Mouse (Mus musculus) myocyte (in vitro differentiated cells): ENCODE results near the gene Tubb5. TPM values are rescaled to one million over a fixed set of nuclear protein-coding genes. Genes with fewer than 3 reads are reported as not detected.
A peak's percentile ranks its signal among the peaks of the same experiment; 100 is the strongest.

Experiments
- H3K27me3 ChIP-seq: one replicate; pipeline ENCODE4 v1.6.1; 2011; ENCODE audit not compliant: control insufficient read depth, insufficient read depth, insufficient read length
- H3K36me3 ChIP-seq: one replicate; pipeline ENCODE4 v1.6.1; 2011; ENCODE audit not compliant: control insufficient read depth, insufficient read depth
- H3K4me2 ChIP-seq: one replicate; pipeline ENCODE4 v1.6.1; 2011; ENCODE audit warnings: low read depth, control low read depth
- H3K4me3 ChIP-seq: one replicate; pipeline ENCODE4 v1.5.1; 2011; ENCODE audit warnings: mild to moderate bottlenecking, control low read depth, moderate library complexity
- H3K79me2 ChIP-seq: one replicate; pipeline ENCODE4 v1.6.1; 2011; ENCODE audit not compliant: control insufficient read depth, insufficient read depth
- H3ac ChIP-seq: one replicate; pipeline ENCODE4 v1.6.1; 2011; ENCODE audit not compliant: control insufficient read depth, insufficient read length
- CEBPB ChIP-seq: IDR thresholded peaks from 2 replicates; pipeline ENCODE4 v1.6.1; 2011; ENCODE audit warnings: mild to moderate bottlenecking, moderate library complexity; ENCODE audit not compliant: poor library complexity, insufficient read depth, severe bottlenecking
- E2F4 ChIP-seq: IDR thresholded peaks from one replicate; pipeline ENCODE4 v1.6.1; 2011; ENCODE audit warnings: mild to moderate bottlenecking, control low read depth, moderate library complexity; ENCODE audit not compliant: insufficient read depth
- MAX ChIP-seq: IDR thresholded peaks from one replicate; pipeline ENCODE4 v1.6.1; 2011; ENCODE audit warnings: low read depth, mild to moderate bottlenecking, control low read depth
- MYOD1 ChIP-seq, 3 experiments: IDR thresholded peaks; one replicate each; pipeline ENCODE4 v1.6.1; 2011; ENCODE audit warnings: control low read depth in 2 of 3, low read depth in 2 of 3, mild to moderate bottlenecking in 2 of 3, moderate library complexity in 1 of 3; ENCODE audit not compliant: insufficient read length in 2 of 3, control insufficient read depth in 1 of 3
- MYOG ChIP-seq, 3 experiments: IDR thresholded peaks; one replicate each; pipeline ENCODE4 v1.6.1; 2011; ENCODE audit warnings: control low read depth in 2 of 3, low read depth in 2 of 3, mild to moderate bottlenecking in 2 of 3; ENCODE audit not compliant: insufficient read length in 2 of 3, control insufficient read depth in 1 of 3, insufficient read depth in 1 of 3
- POLR2A ChIP-seq: IDR thresholded peaks from one replicate; pipeline ENCODE4 v1.6.1; 2011; ENCODE audit warnings: low read depth, mild to moderate bottlenecking, control low read depth, moderate library complexity; ENCODE audit not compliant: insufficient read length
- POLR2AphosphoS2 ChIP-seq: IDR thresholded peaks from one replicate; pipeline ENCODE4 v1.6.1; 2011; ENCODE audit warnings: low read depth, control low read depth; ENCODE audit not compliant: insufficient read length
- REST ChIP-seq: IDR thresholded peaks from one replicate; pipeline ENCODE4 v1.6.1; 2011; ENCODE audit warnings: mild to moderate bottlenecking, control low read depth, moderate library complexity; ENCODE audit not compliant: insufficient read depth, insufficient read length
- SRF ChIP-seq: IDR thresholded peaks from one replicate; pipeline ENCODE4 v1.6.1; 2011; ENCODE audit warnings: low read depth; ENCODE audit not compliant: control insufficient read depth, insufficient read length
- TCF12 ChIP-seq: IDR thresholded peaks from one replicate; pipeline ENCODE4 v1.6.1; 2011; ENCODE audit warnings: mild to moderate bottlenecking, control low read depth; ENCODE audit not compliant: poor library complexity, insufficient read depth, severe bottlenecking
- TCF3 ChIP-seq: IDR thresholded peaks from one replicate; pipeline ENCODE4 v1.6.1; 2011; ENCODE audit warnings: low read depth, control low read depth; ENCODE audit not compliant: insufficient read length
- USF1 ChIP-seq: IDR thresholded peaks from one replicate; pipeline ENCODE4 v1.6.1; 2011; ENCODE audit warnings: low read depth, mild to moderate bottlenecking, control low read depth, moderate library complexity
- polyA plus RNA-seq: library from polyadenylated mRNA; unstranded; fragments of >200 nt; fragmentation: generic; extraction: Trizol; gene quantifications from one replicate; pipeline ENCODE4 v1.2.1, GENCODE M21; 2012; ENCODE audit warnings: missing spikeins

The Tubb5 gene
- polyA plus RNA-seq, 1 experiment, result 692 TPM

- TF ChIP-seq SRF (no peak), POLR2A (peak; percentile 41), TCF3 (no peak), E2F4 (peak; percentile 33), POLR2AphosphoS2 (peak; percentile 89), MAX (no peak), MYOG (IDR thresholded peaks at IDR 0.05; ENCODE audit: control insufficient read depth in 1 of 3, insufficient read depth in 1 of 3, insufficient read length in 2 of 3, low read depth in 2 of 3) (peak in 1 of 3 experiments; percentile 20), USF1 (peak; percentile 85), TCF12 (no peak), MYOD1 (IDR thresholded peaks at IDR 0.05; ENCODE audit: control insufficient read depth in 1 of 3, insufficient read length in 2 of 3, low read depth in 2 of 3) (peak in 1 of 3 experiments; percentile 40), CEBPB (no peak), REST (no peak)
- H3K27me3 ChIP-seq, result no peaks in the 10 kb centered on the region
- H3K4me2 ChIP-seq, result peak overlapping the region; percentile 92
- peak overlapping the region; percentile 32 for H3ac ChIP-seq
- peak overlapping the region; percentile 96 for H3K4me3 ChIP-seq
- H3K36me3 ChIP-seq, result peaks cover 30% of the 10 kb centered on the region
- peaks cover 50% of the 10 kb centered on the region for H3K79me2 ChIP-seq
These were observed 1.1 kb downstream of the Tubb5 start for GRCm38 (mm10) chr17:35836991-35837422.

- peaks cover 47% of the 10 kb centered on the region for H3K79me2 ChIP-seq
- TF ChIP-seq CEBPB (no peak), POLR2A (peak; percentile 27)
- H3ac ChIP-seq, result peak overlapping the region; percentile 32
- peaks cover 31% of the 10 kb centered on the region for H3K36me3 ChIP-seq
- H3K4me2 ChIP-seq, result peak overlapping the region; percentile 92
- peak overlapping the region; percentile 96 for H3K4me3 ChIP-seq
- H3K27me3 ChIP-seq, result no peaks in the 10 kb centered on the region
These were observed 1.7 kb downstream of the Tubb5 start for GRCm38 (mm10) chr17:35836178-35836965.

DNA sequence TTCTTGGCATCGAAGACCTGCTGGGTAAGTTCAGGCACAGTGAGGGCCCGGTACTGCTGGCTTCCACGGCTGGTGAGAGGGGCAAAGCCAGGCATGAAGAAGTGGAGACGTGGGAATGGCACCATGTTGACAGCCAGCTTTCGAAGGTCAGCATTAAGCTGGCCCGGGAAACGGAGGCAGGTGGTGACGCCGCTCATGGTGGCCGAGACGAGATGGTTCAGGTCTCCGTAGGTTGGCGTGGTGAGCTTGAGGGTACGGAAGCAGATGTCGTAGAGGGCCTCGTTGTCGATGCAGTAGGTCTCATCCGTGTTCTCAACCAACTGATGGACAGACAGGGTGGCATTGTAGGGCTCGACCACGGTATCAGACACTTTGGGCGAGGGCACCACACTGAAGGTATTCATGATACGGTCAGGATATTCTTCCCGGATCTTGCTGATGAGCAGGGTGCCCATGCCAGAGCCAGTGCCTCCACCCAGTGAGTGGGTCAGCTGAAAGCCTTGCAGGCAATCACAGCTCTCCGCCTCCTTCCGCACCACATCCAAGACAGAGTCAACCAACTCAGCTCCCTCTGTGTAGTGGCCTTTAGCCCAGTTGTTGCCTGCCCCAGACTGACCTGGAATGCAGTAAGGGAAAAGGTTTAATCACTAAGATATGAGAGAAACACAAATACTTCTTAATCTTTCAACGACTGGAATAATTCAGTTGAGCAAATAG is 2.5 kb downstream of the Tubb5 start:
- H3K4me2 ChIP-seq, result peak overlapping the region; percentile 92
- H3K79me2 ChIP-seq, result peaks cover 45% of the 10 kb centered on the region
- H3ac ChIP-seq, result peak overlapping the region; percentile 4
- H3K4me3 ChIP-seq, result peak overlapping the region; percentile 96
- H3K27me3 ChIP-seq, result no peaks in the 10 kb centered on the region
- TF ChIP-seq SRF (no peak), TCF12 (no peak), POLR2AphosphoS2 (peak; percentile 90), TCF3 (no peak), E2F4 (no peak), POLR2A (peak; percentile 33), CEBPB (no peak), MAX (no peak), MYOG (IDR thresholded peaks at IDR 0.05; ENCODE audit: control insufficient read depth in 1 of 3, insufficient read depth in 1 of 3, insufficient read length in 2 of 3, low read depth in 2 of 3) (no peak), REST (no peak), MYOD1 (IDR thresholded peaks at IDR 0.05; ENCODE audit: control insufficient read depth in 1 of 3, insufficient read length in 2 of 3, low read depth in 2 of 3) (no peak), USF1 (no peak)
- H3K36me3 ChIP-seq, result peaks cover 34% of the 10 kb centered on the region

DNA sequence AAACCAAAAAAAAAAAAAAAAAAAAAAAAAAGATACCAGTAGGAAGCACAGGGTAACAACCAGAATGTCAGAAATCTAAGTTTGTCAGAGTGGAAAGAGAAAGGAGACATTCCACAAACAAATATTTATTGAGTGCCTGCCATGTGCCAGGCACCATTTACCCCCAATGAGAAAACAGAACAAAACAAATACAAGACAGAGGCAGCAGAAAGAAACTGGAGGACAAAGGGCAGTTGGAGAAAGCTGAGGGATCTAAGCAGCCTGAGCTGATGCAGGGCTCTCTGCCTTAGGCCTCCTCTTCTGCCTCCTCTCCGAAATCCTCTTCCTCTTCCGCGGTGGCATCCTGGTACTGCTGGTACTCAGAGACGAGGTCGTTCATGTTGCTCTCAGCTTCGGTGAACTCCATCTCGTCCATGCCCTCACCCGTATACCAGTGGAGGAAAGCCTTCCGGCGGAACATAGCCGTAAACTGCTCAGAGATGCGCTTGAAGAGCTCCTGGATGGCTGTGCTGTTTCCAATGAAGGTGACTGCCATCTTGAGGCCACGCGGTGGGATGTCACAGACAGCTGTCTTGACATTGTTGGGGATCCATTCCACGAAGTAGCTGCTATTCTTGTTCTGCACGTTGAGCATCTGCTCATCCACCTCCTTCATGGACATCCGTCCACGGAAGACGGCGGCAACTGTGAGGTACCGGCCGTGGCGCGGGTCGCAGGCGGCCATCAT is 3.2 kb downstream of the Tubb5 start:
- peak overlapping the region; percentile 96 for H3K4me3 ChIP-seq
- H3K36me3 ChIP-seq, result peaks cover 34% of the 10 kb centered on the region
- H3ac ChIP-seq, result peak overlapping the region; percentile 4
- H3K4me2 ChIP-seq, result peak overlapping the region; percentile 92
- no peaks in the 10 kb centered on the region for H3K27me3 ChIP-seq
- no peak for TF ChIP-seq E2F4
- no peak for TF ChIP-seq REST
- TF ChIP-seq CEBPB, result no peak
- TF ChIP-seq TCF3, result no peak
- TF ChIP-seq USF1, result no peak
- peak in 1 of 3 experiments; percentile 47 for TF ChIP-seq MYOG (IDR thresholded peaks at IDR 0.05; ENCODE audit: control insufficient read depth in 1 of 3, insufficient read depth in 1 of 3, insufficient read length in 2 of 3, low read depth in 2 of 3)
- peak; percentile 29 for TF ChIP-seq POLR2AphosphoS2
- peak; percentile 19 for TF ChIP-seq POLR2A
- no peak for TF ChIP-seq SRF
- TF ChIP-seq TCF12, result no peak
- TF ChIP-seq MYOD1 (IDR thresholded peaks at IDR 0.05; ENCODE audit: control insufficient read depth in 1 of 3, insufficient read length in 2 of 3, low read depth in 2 of 3), result peak in 1 of 3 experiments; percentile 25
- H3K79me2 ChIP-seq, result peaks cover 44% of the 10 kb centered on the region
